Mouse (Mus musculus) heart, postnatal 0 days (tissue): Measurements from ENCODE around the gene Ttc17.

ENCODE experiments used
- CTCF ChIP-seq: IDR thresholded peaks from 2 replicates; pipeline ENCODE4 v1.5.1; 2016; ENCODE audit warnings: antibody characterized with exemption, control low read depth, low read depth
- EP300 ChIP-seq: IDR thresholded peaks from 2 replicates; pipeline ENCODE4 v1.6.1; 2016; ENCODE audit warnings: antibody characterized with exemption, low read depth

- no peak for TF ChIP-seq EP300
- no peak for TF ChIP-seq CTCF
These were observed 25.3 kb downstream of the Ttc17 start for GRCm38 (mm10) chr2:94381057-94381647.
